21 mouse cellular contexts compared by ENCODE assay signal in genomic region chr6:60786955-60787354, GRCm38 (mm10). TPM values are rescaled to one million over a fixed set of nuclear protein-coding genes. Genes with fewer than 3 reads are reported as not detected.
DNase-seq lines count a peak whose midpoint lies in the region; TF ChIP-seq lines count a peak whose summit lies in the region.
"Had no signal": no experiment of that assay in that cellular context is flagged by ENCODE, and none has a peak within 500 bp of the region (broad histone marks: within the 10 kb centered on the region; RNA-seq: fewer than 3 reads in every experiment).

No protein-coding gene starts in this region.

- H3K27ac ChIP-seq in layer of hippocampus, adult 2 months = 0 out of 2 replicates have a peak overlapping the region, but pooled peaks have one; percentile 39
- H3K27ac ChIP-seq: embryonic facial prominence, embryonic 12.5 days; forebrain, embryonic 13.5 days; kidney, embryonic 15.5 days; limb, embryonic 12.5 days; neural tube, embryonic 15.5 days; stomach, postnatal 0 days had no signal

- no peak overlapping the region for H3K4me3 ChIP-seq in layer of hippocampus, adult 2 months
- H3K4me3 ChIP-seq: embryonic facial prominence, embryonic 12.5 days; erythroblast, embryonic 14.5 days; forebrain, embryonic 13.5 days; kidney, embryonic 15.5 days; limb, embryonic 12.5 days; neural tube, embryonic 15.5 days had no signal

- TF ChIP-seq CTCF in layer of hippocampus, adult 2 months (conservative IDR thresholded peaks at IDR 0.05) = no peak

- peak; percentile 6 for DNase-seq in cerebellum, adult 11 months
- no peak for DNase-seq in cerebellum, adult 11-12 months
- no peak for DNase-seq in layer of hippocampus, adult 2 months (ENCODE audit: low spot score in 2 of 2)
- DNase-seq in layer of hippocampus, adult 9-10 months (ENCODE audit: low spot score) = no peak
- DNase-seq in cerebellum, postnatal 10 days = peak; percentile 76 to 81
- DNase-seq in lung, postnatal 10 days = no peak
- no peak for DNase-seq in adrenal gland, postnatal 36 days
- DNase-seq: adrenal gland, postnatal 25 days; gastrocnemius, postnatal 36 days; kidney, adult 11 months; kidney, postnatal 36 days; liver, postnatal 0 days; thymus, adult 2 months; thymus, postnatal 4 days had no signal

RNA-seq across cellular contexts. Expression of gene Snca, which starts 42.7 kb away (rescaled TPM):
- total RNA-seq in layer of hippocampus, adult 2 months (2021) = 100 to 1,000 TPM; 473 to 525 TPM
- 1 to 10 TPM; 5.7 to 8.9 TPM for total RNA-seq in adrenal gland, postnatal 36 days (2021)

Comparison
In these comparisons a context has a peak if more than half of its experiments do, and no peak if none do; other contexts are left out.
1. DNase-seq: peak in cerebellum, adult 11 months (single experiment) and cerebellum, postnatal 10 days (2 of 2); none in cerebellum, adult 11-12 months (single experiment), layer of hippocampus, adult 2 months (0 of 2), layer of hippocampus, adult 9-10 months (single experiment), lung, postnatal 10 days (single experiment) and adrenal gland, postnatal 36 days (0 of 2).
2. RNA of gene Snca, which starts 42.7 kb away (total RNA-seq): 473 to 525 TPM in layer of hippocampus, adult 2 months; 5.7 to 8.9 TPM in adrenal gland, postnatal 36 days; every median in the first group is over 10 times any median in the second.